Mouse (Mus musculus): Measurements from ENCODE around the gene Afmid.

DNA sequence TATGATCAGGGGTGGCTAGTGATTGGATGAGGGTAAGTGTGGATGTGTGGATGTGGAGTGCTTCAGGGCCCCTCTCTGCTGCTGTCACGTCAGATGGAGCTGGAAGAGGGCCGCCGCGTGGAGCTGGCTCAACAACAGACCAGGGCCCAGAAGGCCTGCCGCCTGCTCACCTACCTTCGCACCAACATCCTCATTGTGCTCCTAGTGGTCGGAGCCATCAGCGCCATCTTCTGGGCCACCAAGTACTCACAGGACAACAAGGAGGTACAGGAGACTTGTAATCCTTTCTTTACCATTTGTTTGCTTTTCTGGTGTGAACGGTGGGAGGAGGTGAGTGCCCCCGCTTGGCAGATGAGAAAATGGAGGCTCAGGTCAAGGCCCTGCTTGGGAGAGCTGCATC lies 39.4 kb upstream of the Afmid start:
- TF ChIP-seq CTCF (IDR thresholded peaks at IDR 0.05; ENCODE audit: extremely low read depth, insufficient read length, insufficient replicate concordance, low read depth, low read length) = peak; percentile 67; the same call in 1 of the 2 replicates
- TF ChIP-seq POLR2A (IDR thresholded peaks at IDR 0.05; ENCODE audit: low read depth, low read length) = no peak
